Mouse (Mus musculus) ES-E14 (cell line): ENCODE data around the gene Pygm. TPM values are rescaled to one million over a fixed set of nuclear protein-coding genes. Genes with fewer than 3 reads are reported as not detected.
A peak's percentile ranks its signal among the peaks of the same experiment; 100 is the strongest.

Experiments
- DNase-seq: peaks from one replicate; pipeline ENCODE4 v3.0.0-alpha.2; 2013; ENCODE audit warnings: low read depth, low spot score
- H3K27ac ChIP-seq: 2 replicates; pipeline ENCODE4 v1.5.1; 2012; ENCODE audit warnings: low read depth, mild to moderate bottlenecking, low read length, moderate library complexity, mixed read lengths; ENCODE audit not compliant: poor library complexity, insufficient read depth, severe bottlenecking
- H3K36me3 ChIP-seq: 2 replicates; pipeline ENCODE4 v1.6.1; 2012; ENCODE audit warnings: mild to moderate bottlenecking, low read length, moderate library complexity, mixed read lengths; ENCODE audit not compliant: control insufficient read depth, poor library complexity, insufficient read depth, severe bottlenecking
- H3K4me1 ChIP-seq, 2 experiments: fragments of 150-350 bp in 1 of 2; sonication (generic) in 1 of 2; 2 replicates each; pipeline ENCODE4 v1.6.1; 2012; ENCODE audit warnings: low read length in 2 of 2, mild to moderate bottlenecking in 1 of 2, mixed read lengths in 1 of 2; ENCODE audit not compliant: control insufficient read depth in 2 of 2, insufficient read depth in 2 of 2, poor library complexity in 1 of 2
- H3K4me3 ChIP-seq, 2 experiments: fragments of 150-350 bp in 1 of 2; sonication (generic) in 1 of 2; 2 replicates each; pipeline ENCODE4 v1.5.1; 2012; ENCODE audit warnings: low read length in 2 of 2, low read depth in 1 of 2, mild to moderate bottlenecking in 1 of 2, mixed read lengths in 1 of 2; ENCODE audit not compliant: insufficient read depth in 1 of 2, poor library complexity in 1 of 2, severe bottlenecking in 1 of 2
- H3K9ac ChIP-seq: 2 replicates; pipeline ENCODE4 v1.6.1; 2012; ENCODE audit warnings: low read depth, mild to moderate bottlenecking, low read length, mixed read lengths; ENCODE audit not compliant: poor library complexity, insufficient read depth, severe bottlenecking
- H3K9me3 ChIP-seq: fragments of 150-350 bp; sonication (generic); 2 replicates; pipeline ENCODE4 v1.6.1; 2012; ENCODE audit warnings: low read depth, mild to moderate bottlenecking, low read length; ENCODE audit not compliant: control insufficient read depth, insufficient read depth
- CHD2 ChIP-seq: IDR thresholded peaks from 2 replicates; pipeline ENCODE4 v1.6.1; 2014; ENCODE audit warnings: mild to moderate bottlenecking, low read depth, low read length, inconsistent platforms
- HCFC1 ChIP-seq: IDR thresholded peaks from 2 replicates; pipeline ENCODE4 v1.6.1; 2012; ENCODE audit warnings: low read length, inconsistent platforms, borderline replicate concordance; ENCODE audit not compliant: insufficient read depth
- MAFK ChIP-seq: IDR thresholded peaks from 2 replicates; pipeline ENCODE4 v1.6.1; 2014; ENCODE audit warnings: mild to moderate bottlenecking, low read depth, low read length, inconsistent platforms; ENCODE audit not compliant: insufficient read depth
- ZC3H11A ChIP-seq: IDR thresholded peaks from 2 replicates; pipeline ENCODE4 v1.6.1; 2012; ENCODE audit warnings: low read depth, mild to moderate bottlenecking, inconsistent platforms, low read length, borderline replicate concordance
- ZNF384 ChIP-seq: IDR thresholded peaks from 2 replicates; pipeline ENCODE4 v1.6.1; 2012; ENCODE audit warnings: low read depth, low read length, inconsistent platforms
- in situ Hi-C, 2 experiments: fragments of 600-800 bp; cut with MboI; formaldehyde crosslinking; loops; one replicate each; pipeline ENCODE4 v1.15.1; 2025; ENCODE audit warnings: low sequenced_read_pairs in 2 of 2, inconsistent platforms in 1 of 2; ENCODE audit not compliant: unreplicated experiment in 2 of 2
- total RNA-seq: library from RNA; depleted of rRNA; stranded (reverse); fragments of 300-350 nt; gene quantifications from 2 replicates; pipeline ENCODE4 v1.2.3, GENCODE M21; 2012; rRNA removed

The Pygm gene
- 3.7 and 4.6 TPM in 2 replicates for total RNA-seq

DNA sequence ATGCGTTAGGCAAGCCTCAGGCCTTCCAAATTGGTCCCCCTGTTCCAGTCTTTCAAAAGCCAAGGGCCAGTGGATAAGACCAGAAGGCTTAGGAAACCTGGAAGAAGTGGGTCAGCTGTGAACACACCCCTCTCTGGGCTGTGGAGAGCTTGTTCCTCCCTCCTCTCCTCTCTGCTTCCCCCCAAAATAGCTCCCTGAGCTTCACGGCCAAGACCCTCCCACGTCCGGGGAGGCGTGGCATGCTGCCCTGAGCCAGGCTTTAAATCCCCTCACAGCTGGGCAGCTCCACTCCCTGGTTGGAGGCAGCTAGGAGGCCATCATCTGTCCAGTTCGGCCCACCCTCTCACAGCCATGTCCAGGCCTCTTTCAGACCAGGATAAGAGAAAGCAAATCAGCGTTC lies at the start of gene Pygm:
Pygm (plus strand) TSS at position 272 of the 400 bp plus-strand sequence.
- no peak within 1 kb of the TSS for H3K4me3 ChIP-seq
- DNase-seq = no peak
- no peaks in the 10 kb centered on the region for H3K36me3 ChIP-seq
- H3K9me3 ChIP-seq = no peaks in the 10 kb centered on the region
- no peak for TF ChIP-seq CHD2
- TF ChIP-seq ZNF384 = no peak
- no peak for TF ChIP-seq HCFC1
- TF ChIP-seq MAFK = no peak
- no peak for TF ChIP-seq ZC3H11A
- in situ Hi-C loops = no loop called here
- H3K27ac ChIP-seq = no peak within 1 kb of the TSS
- peaks cover 0 to 20% of the 10 kb centered on the region in 2 experiments; a peak in 2 of 4 replicates for H3K4me1 ChIP-seq
- H3K9ac ChIP-seq = no peak within 1 kb of the TSS

DNA sequence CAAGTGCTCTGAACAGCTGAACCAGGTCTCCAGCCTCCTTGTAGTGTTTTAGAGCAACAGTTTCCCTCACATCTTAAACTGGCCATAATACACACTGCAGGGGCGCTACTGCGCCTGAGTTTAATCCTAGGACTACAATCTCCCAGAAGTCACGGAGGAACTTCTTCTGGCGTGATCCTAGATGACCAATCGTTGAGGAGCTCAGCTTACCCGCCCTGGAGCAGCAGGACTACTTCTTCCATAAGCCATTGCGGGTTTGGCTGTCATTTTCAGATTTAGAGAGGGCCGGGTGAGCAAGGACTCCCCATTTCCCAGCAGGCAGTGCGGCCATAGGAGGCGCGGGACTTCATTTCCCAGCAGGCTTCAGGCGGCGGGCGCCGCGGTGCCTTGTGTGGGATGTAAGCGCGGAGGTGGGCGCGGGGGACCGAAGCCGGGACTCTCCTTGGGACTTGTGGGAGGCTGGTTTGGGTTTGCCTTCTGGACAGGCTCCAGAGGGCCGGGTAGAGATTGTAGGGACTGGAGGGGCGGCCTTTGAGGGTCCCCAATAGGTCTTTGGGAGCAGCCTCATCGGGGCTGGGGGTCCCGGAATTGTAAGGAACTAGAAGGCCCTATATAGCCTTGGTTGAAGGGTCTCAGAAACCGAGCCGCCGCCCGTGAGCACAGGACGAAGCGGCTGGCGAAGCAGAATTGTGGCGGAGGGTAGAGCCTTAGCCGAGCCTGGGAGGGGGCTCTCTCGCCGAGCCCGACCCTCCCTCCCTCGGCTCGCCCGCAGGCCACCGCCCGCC lies 49.3 kb upstream of the Pygm start, which contains the start of gene Men1:
Men1 (plus strand) TSS at position 307 of the 785 bp plus-strand sequence.
- no peaks in the 10 kb centered on the region for H3K9me3 ChIP-seq
- H3K27ac ChIP-seq = peak within 1 kb of the TSS; percentile 9
- H3K4me1 ChIP-seq = peaks cover 5 to 15% of the 10 kb centered on the region in 2 experiments
- in situ Hi-C loops = no loop called here
- peak; percentile 63 for TF ChIP-seq CHD2
- TF ChIP-seq MAFK = no peak
- peak; percentile 94 for TF ChIP-seq HCFC1
- peak; percentile 93 for DNase-seq
- H3K36me3 ChIP-seq = peaks cover 27% of the 10 kb centered on the region
- H3K4me3 ChIP-seq = peak within 1 kb of the TSS; percentile 81 to 94
- peak within 1 kb of the TSS; percentile 83 for H3K9ac ChIP-seq

DNA sequence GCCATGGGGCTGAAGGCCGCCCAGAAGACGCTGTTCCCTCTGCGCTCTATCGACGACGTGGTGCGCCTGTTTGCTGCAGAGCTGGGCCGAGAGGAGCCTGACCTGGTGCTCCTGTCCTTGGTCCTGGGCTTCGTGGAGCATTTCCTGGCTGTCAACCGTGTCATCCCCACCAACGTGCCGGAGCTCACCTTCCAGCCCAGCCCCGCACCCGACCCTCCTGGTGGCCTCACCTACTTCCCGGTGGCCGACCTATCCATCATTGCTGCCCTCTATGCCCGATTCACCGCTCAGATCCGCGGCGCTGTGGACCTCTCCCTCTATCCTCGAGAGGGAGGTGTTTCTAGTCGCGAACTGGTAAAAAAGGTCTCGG lies 48.8 kb upstream of the Pygm start:
- no peak overlapping the region for H3K27ac ChIP-seq
- DNase-seq = no peak
- H3K4me1 ChIP-seq = peaks cover 5 to 19% of the 10 kb centered on the region in 2 experiments
- in situ Hi-C loops = no loop called here
- TF ChIP-seq ZC3H11A (no peak), MAFK (no peak), CHD2 (no peak), ZNF384 (no peak), HCFC1 (no peak)
- no peaks in the 10 kb centered on the region for H3K9me3 ChIP-seq
- peaks cover 27% of the 10 kb centered on the region for H3K36me3 ChIP-seq
- H3K4me3 ChIP-seq = peak overlapping the region; percentile 81 to 94
- peak overlapping the region; percentile 83 for H3K9ac ChIP-seq

DNA sequence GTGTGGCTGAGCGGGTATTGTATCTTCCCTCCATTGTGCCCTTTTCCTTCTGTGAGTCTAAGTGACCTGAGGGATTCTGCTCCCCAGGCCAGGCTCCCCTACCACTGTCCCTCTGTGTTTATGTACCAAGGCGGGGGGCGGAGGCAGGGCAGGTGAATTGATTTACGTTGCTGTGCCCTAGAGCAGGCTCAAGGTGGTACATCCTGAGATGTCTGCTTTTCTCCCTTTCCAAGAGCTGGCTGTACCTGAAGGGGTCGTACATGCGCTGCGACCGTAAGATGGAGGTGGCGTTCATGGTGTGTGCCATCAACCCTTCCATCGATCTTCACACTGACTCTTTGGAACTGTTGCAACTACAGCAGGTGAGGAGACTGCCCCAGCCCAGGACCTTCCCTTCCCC lies 47.3 kb upstream of the Pygm start:
- no peak overlapping the region for H3K27ac ChIP-seq
- no peak for DNase-seq
- in situ Hi-C loops = no loop called here
- H3K4me3 ChIP-seq = no peak overlapping the region
- H3K36me3 ChIP-seq = peaks cover 27% of the 10 kb centered on the region
- peaks cover 5 to 22% of the 10 kb centered on the region in 2 experiments for H3K4me1 ChIP-seq
- no peaks in the 10 kb centered on the region for H3K9me3 ChIP-seq
- H3K9ac ChIP-seq = no peak overlapping the region
- no peak for TF ChIP-seq ZC3H11A
- TF ChIP-seq CHD2 = no peak
- no peak for TF ChIP-seq ZNF384
- TF ChIP-seq HCFC1 = no peak
- no peak for TF ChIP-seq MAFK
